Comparison of ENCODE assay signal across 12 mouse cellular contexts in the genomic region with DNA sequence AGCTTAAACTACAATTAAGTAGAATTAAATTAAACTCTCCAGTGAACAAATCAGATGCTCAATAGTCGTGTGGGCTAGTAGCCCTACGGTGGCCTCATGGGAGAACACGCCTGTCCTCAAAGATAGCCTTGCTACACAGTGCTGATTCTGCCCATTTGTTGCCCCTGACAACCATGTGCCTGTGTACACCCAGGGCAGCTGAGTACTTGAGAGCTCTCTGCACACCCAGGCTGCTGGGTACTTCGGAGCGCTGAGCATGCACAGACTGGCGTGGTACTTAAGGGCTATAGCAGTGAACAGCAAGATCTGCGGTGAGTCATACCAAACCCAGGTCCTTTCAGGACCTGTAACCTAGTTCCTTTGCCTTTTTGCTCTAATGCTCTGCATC.
DNase-seq lines count a peak whose midpoint lies in the region; ATAC-seq and TF ChIP-seq lines count a peak whose summit lies in the region.
"Had no signal": no experiment of that assay in that cellular context is flagged by ENCODE, and none has a peak within 500 bp of the region (broad histone marks: within the 10 kb centered on the region; RNA-seq: fewer than 3 reads in every experiment).

No protein-coding gene starts in this region.

- 53% methylated on average over 7 of the region's 7 CpGs for WGBS in heart, embryonic 12.5 days
- WGBS in hindbrain, embryonic 12.5 days, result 82% methylated on average over 7 of the region's 7 CpGs
- whole genome bisulfite sequencing in intestine, postnatal 0 days, result 40% methylated on average over 7 of the region's 7 CpGs
- WGBS in neural tube, embryonic 12.5 days, result 65% methylated on average over 7 of the region's 7 CpGs

- intact Hi-C loops in heart, postnatal 14 days (cut with DNase I), result no loop called here
- intact Hi-C loops in gastrocnemius, postnatal 14 days (cut with DNase I; ENCODE audit: low total_unique reads), result no loop called here

- peak; percentile 61; the same call in 1 of the 2 replicates for ATAC-seq in heart, embryonic 12.5 days (ENCODE audit: insufficient number of reproducible peaks, low FRiP score)
- ATAC-seq in hindbrain, embryonic 12.5 days (ENCODE audit: low FRiP score), result peak; percentile 73; the same call in 1 of the 2 replicates
- ATAC-seq in intestine, postnatal 0 days, result peak; percentile 84
- ATAC-seq in neural tube, embryonic 12.5 days (ENCODE audit: low FRiP score, low read depth), result peak; percentile 81

- no peaks in the 10 kb centered on the region for H3K36me3 ChIP-seq in heart, embryonic 12.5 days
- H3K36me3 ChIP-seq in hindbrain, embryonic 12.5 days, result no peaks in the 10 kb centered on the region
- H3K36me3 ChIP-seq in intestine, postnatal 0 days (ENCODE audit: control insufficient read depth, insufficient read depth), result no peaks in the 10 kb centered on the region
- H3K36me3 ChIP-seq in neural tube, embryonic 12.5 days, result no peaks in the 10 kb centered on the region
- H3K36me3 ChIP-seq: heart, embryonic 13.5 days had no signal

- no peak for TF ChIP-seq CTCF in intestine, postnatal 0 days (IDR thresholded peaks at IDR 0.05; ENCODE audit: low read depth)

- DNase-seq in heart, postnatal 14 days, result no peak
- DNase-seq in c-Kit-positive CD71-positive TER-119-positive erythroid progenitor cells, embryonic 14.5 days (ENCODE audit: low spot score), result no peak
- no peak for DNase-seq in gastrocnemius, postnatal 14 days
- no peak for DNase-seq in right cerebral cortex, adult 18-20 months
- DNase-seq: cerebellum, adult 2 months; kidney, postnatal 14 days had no signal

- no peak overlapping the region for H3K4me2 ChIP-seq in heart, embryonic 12.5 days
- no peak overlapping the region for H3K4me2 ChIP-seq in hindbrain, embryonic 12.5 days (replicated peaks)
- peak overlapping the region; percentile 21 for H3K4me2 ChIP-seq in intestine, postnatal 0 days (replicated peaks; ENCODE audit: low read depth)
- H3K4me2 ChIP-seq in neural tube, embryonic 12.5 days (replicated peaks), result no peak overlapping the region
- H3K4me2 ChIP-seq: heart, embryonic 13.5 days had no signal

- no peak overlapping the region for H3K27ac ChIP-seq in heart, embryonic 12.5 days (ENCODE audit: poor library complexity, severe bottlenecking)
- H3K27ac ChIP-seq in hindbrain, embryonic 12.5 days, result no peak overlapping the region
- H3K27ac ChIP-seq in intestine, postnatal 0 days (ENCODE audit: low read depth, low read length), result peak overlapping the region; percentile 28; the same call in 1 of the 2 replicates
- no peak overlapping the region for H3K27ac ChIP-seq in neural tube, embryonic 12.5 days
- H3K27ac ChIP-seq: heart, embryonic 13.5 days had no signal

- no peak overlapping the region for H3K4me3 ChIP-seq in heart, embryonic 12.5 days
- no peak overlapping the region for H3K4me3 ChIP-seq in hindbrain, embryonic 12.5 days
- no peak overlapping the region for H3K4me3 ChIP-seq in intestine, postnatal 0 days (ENCODE audit: low read depth, low read length)
- no peak overlapping the region for H3K4me3 ChIP-seq in neural tube, embryonic 12.5 days
- H3K4me3 ChIP-seq: erythroblast, embryonic 14.5 days; heart, embryonic 13.5 days had no signal

- peaks cover 29% of the 10 kb centered on the region for H3K4me1 ChIP-seq in heart, embryonic 12.5 days (replicated peaks)
- H3K4me1 ChIP-seq in hindbrain, embryonic 12.5 days, result 0 out of 2 replicates have a peak, but pooled peaks cover 4% of the 10 kb centered on the region
- H3K4me1 ChIP-seq in intestine, postnatal 0 days (replicated peaks; ENCODE audit: control insufficient read depth, insufficient read depth, low read length), result no peaks in the 10 kb centered on the region
- H3K4me1 ChIP-seq in neural tube, embryonic 12.5 days, result no peaks in the 10 kb centered on the region

- H3K27me3 ChIP-seq in heart, embryonic 12.5 days (replicated peaks), result no peaks in the 10 kb centered on the region
- no peaks in the 10 kb centered on the region for H3K27me3 ChIP-seq in hindbrain, embryonic 12.5 days
- H3K27me3 ChIP-seq in intestine, postnatal 0 days (replicated peaks; ENCODE audit: control insufficient read depth, insufficient read depth, low read length), result no peaks in the 10 kb centered on the region
- no peaks in the 10 kb centered on the region for H3K27me3 ChIP-seq in neural tube, embryonic 12.5 days (replicated peaks)
- H3K27me3 ChIP-seq: heart, embryonic 13.5 days had no signal

- no peak overlapping the region for H3K9ac ChIP-seq in heart, embryonic 12.5 days
- H3K9ac ChIP-seq in hindbrain, embryonic 12.5 days, result no peak overlapping the region
- H3K9ac ChIP-seq in intestine, postnatal 0 days (ENCODE audit: low read depth, low read length), result no peak overlapping the region
- no peak overlapping the region for H3K9ac ChIP-seq in neural tube, embryonic 12.5 days
- H3K9ac ChIP-seq: heart, embryonic 13.5 days had no signal

- no peaks in the 10 kb centered on the region for H3K9me3 ChIP-seq in heart, embryonic 12.5 days (replicated peaks)
- H3K9me3 ChIP-seq in hindbrain, embryonic 12.5 days (replicated peaks), result no peaks in the 10 kb centered on the region
- no peaks in the 10 kb centered on the region for H3K9me3 ChIP-seq in intestine, postnatal 0 days (ENCODE audit: control insufficient read depth)
- no peaks in the 10 kb centered on the region for H3K9me3 ChIP-seq in neural tube, embryonic 12.5 days
- H3K9me3 ChIP-seq: heart, embryonic 13.5 days had no signal
